Mouse (Mus musculus) erythroblast, embryonic 14.5 days (primary cell): ENCODE data around the gene Bgn.

Source experiments
- GATA1 ChIP-seq: IDR thresholded peaks from 2 replicates; pipeline ENCODE4 v1.6.1; 2012; ENCODE audit warnings: low read length, inconsistent platforms, mixed read lengths
- TAL1 ChIP-seq: IDR thresholded peaks from 3 replicates; pipeline ENCODE4 v1.6.1; 2012; ENCODE audit warnings: low read length, inconsistent platforms, mixed read lengths

DNA sequence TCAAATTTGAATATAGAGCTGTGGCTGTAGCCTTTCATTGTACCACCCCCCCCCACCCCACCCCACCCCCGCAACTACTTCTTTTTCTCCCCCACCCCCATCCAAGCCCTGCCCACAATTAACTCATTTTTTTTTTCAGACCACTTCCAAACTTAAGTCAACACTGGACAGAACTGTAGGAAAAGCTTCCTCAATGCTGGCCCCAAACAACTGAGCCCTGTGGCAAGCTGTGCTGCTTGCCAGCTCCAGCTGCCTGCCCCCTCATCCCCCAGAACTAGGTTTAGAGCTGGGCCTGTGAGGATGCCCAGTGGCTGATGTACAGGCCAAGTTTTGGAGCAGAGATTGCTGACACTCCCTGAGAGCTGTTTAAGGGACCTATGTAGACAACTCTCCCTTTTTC, 14.7 kb upstream of the Bgn start:
- no peak for TF ChIP-seq TAL1
- TF ChIP-seq GATA1, result no peak
